Comparison of ENCODE assay signal across 8 mouse cellular contexts in genomic region chr5:66748448-66749115, GRCm38 (mm10). TPM values are rescaled to one million over a fixed set of nuclear protein-coding genes. Genes with fewer than 3 reads are reported as not detected.
DNase-seq lines count a peak whose midpoint lies in the region; ATAC-seq lines count a peak whose summit lies in the region.

No protein-coding gene starts in this region.

- peaks cover 6% of the 10 kb centered on the region; the same call in 1 of the 2 replicates for H3K27me3 ChIP-seq in kidney, embryonic 14.5 days (ENCODE audit: control insufficient read depth, insufficient read depth, low read length)
- H3K27me3 ChIP-seq in neural tube, embryonic 11.5 days (ENCODE audit: control insufficient read depth, insufficient read depth, low read length) = 0 out of 2 replicates have a peak, but pooled peaks cover 4% of the 10 kb centered on the region

- no peaks in the 10 kb centered on the region for H3K9me3 ChIP-seq in kidney, embryonic 14.5 days (ENCODE audit: control insufficient read depth, low read length)
- H3K9me3 ChIP-seq in neural tube, embryonic 11.5 days (ENCODE audit: control insufficient read depth, low read length) = no peaks in the 10 kb centered on the region

- intact Hi-C loops in left cerebral cortex, postnatal 4 days (cut with DNase I) = no loop called here
- intact Hi-C loops in left cerebral cortex, postnatal 14 days (cut with DNase I) = loop anchor here (5.0 kb wide), 1 partner anchor 114 kb away; no protein-coding TSS in a partner anchor

- peak overlapping the region; percentile 39 for H3K27ac ChIP-seq in kidney, embryonic 14.5 days (ENCODE audit: low read depth, low read length)
- H3K27ac ChIP-seq in neural tube, embryonic 11.5 days (ENCODE audit: low read depth, low read length) = peak overlapping the region; percentile 23; the same call in 1 of the 2 replicates

- peak overlapping the region; percentile 31; the same call in 1 of the 2 replicates for H3K4me2 ChIP-seq in kidney, embryonic 14.5 days (replicated peaks; ENCODE audit: low read depth, low read length)
- H3K4me2 ChIP-seq in neural tube, embryonic 11.5 days (ENCODE audit: low read depth) = peak overlapping the region; percentile 79

- H3K9ac ChIP-seq in kidney, embryonic 14.5 days (ENCODE audit: low read depth, low read length) = no peak overlapping the region
- H3K9ac ChIP-seq in neural tube, embryonic 11.5 days (ENCODE audit: low read length) = no peak overlapping the region

- WGBS in kidney, embryonic 14.5 days = 11% methylated on average over 5 of the region's 5 CpGs
- WGBS in neural tube, embryonic 11.5 days = 26% methylated on average over 5 of the region's 5 CpGs

- peak; percentile 37 for ATAC-seq in kidney, embryonic 14.5 days (ENCODE audit: low FRiP score, low TSS enrichment)
- ATAC-seq in neural tube, embryonic 11.5 days (ENCODE audit: insufficient read depth, low FRiP score, low TSS enrichment) = no peak

- peak; percentile 39 for DNase-seq in left cerebral cortex, postnatal 4 days
- DNase-seq in left cerebral cortex, postnatal 14 days (ENCODE audit: low spot score in 2 of 2) = no peak
- peak; percentile 53 to 66 for DNase-seq in heart, adult 9 months (ENCODE audit: low spot score in 2 of 2)
- no peak for DNase-seq in neural tube, embryonic 11.5 days (ENCODE audit: low spot score)
- no peak for DNase-seq in frontal cortex, postnatal 36 days (ENCODE audit: low spot score in 2 of 2)
- DNase-seq in yolk sac, embryonic 10.5 days (ENCODE audit: low spot score) = no peak
- DNase-seq in urinary bladder, postnatal 10 days (ENCODE audit: low spot score) = no peak

- no peak overlapping the region for H3K4me3 ChIP-seq in kidney, embryonic 14.5 days (ENCODE audit: low read length)
- H3K4me3 ChIP-seq in neural tube, embryonic 11.5 days (ENCODE audit: low read depth, low read length) = no peak overlapping the region

- H3K36me3 ChIP-seq in kidney, embryonic 14.5 days (ENCODE audit: control insufficient read depth, insufficient read depth, low read length) = no peaks in the 10 kb centered on the region
- H3K36me3 ChIP-seq in neural tube, embryonic 11.5 days (ENCODE audit: control insufficient read depth, insufficient read depth, low read length) = no peaks in the 10 kb centered on the region

- peaks cover 19% of the 10 kb centered on the region; the same call in 1 of the 2 replicates for H3K4me1 ChIP-seq in kidney, embryonic 14.5 days (ENCODE audit: control insufficient read depth, insufficient read depth, low read length)
- H3K4me1 ChIP-seq in neural tube, embryonic 11.5 days (ENCODE audit: control insufficient read depth, insufficient read depth, low read length) = peaks cover 14% of the 10 kb centered on the region

RNA-seq across cellular contexts. Expression of gene Limch1, which starts 3.0 kb away (rescaled TPM):
- 100 to 1,000 TPM; 203 to 223 TPM for total RNA-seq in left cerebral cortex, postnatal 4 days (2021)
- total RNA-seq in left cerebral cortex, postnatal 14 days (2021) = 100 to 1,000 TPM; 101 TPM
- polyA plus RNA-seq in kidney, embryonic 14.5 days (2014; fragmentation: Nextera tagmentation; extraction: Ambion mirVana) = 36.7 and 48.9 TPM in 2 replicates
- 83.7 and 96.1 TPM in 2 replicates for polyA plus RNA-seq in neural tube, embryonic 11.5 days (2014; fragmentation: Nextera tagmentation; extraction: Ambion mirVana)

Comparison
In these comparisons a context has a peak if more than half of its experiments do, and no peak if none do; other contexts are left out.
1. DNase-seq: peak in left cerebral cortex, postnatal 4 days (single experiment) and heart, adult 9 months (2 of 2); none in left cerebral cortex, postnatal 14 days (0 of 2), neural tube, embryonic 11.5 days (single experiment), frontal cortex, postnatal 36 days (0 of 2), yolk sac, embryonic 10.5 days (single experiment) and urinary bladder, postnatal 10 days (single experiment).